Mouse (Mus musculus) olfactory bulb, adult 2 months (tissue): Measurements from ENCODE around the gene Spib. TPM values are rescaled to one million over a fixed set of nuclear protein-coding genes. Genes with fewer than 3 reads are reported as not detected.

Experiments
- H3K27ac ChIP-seq: fragments of 200-500 bp; 2 replicates; pipeline ENCODE4 v1.5.1; 2012; ENCODE audit warnings: low read depth, low read length; ENCODE audit not compliant: insufficient read depth
- H3K4me1 ChIP-seq: fragments of 200-500 bp; 2 replicates; pipeline ENCODE4 v1.6.1; 2012; ENCODE audit warnings: low read length; ENCODE audit not compliant: control insufficient read depth, insufficient read depth
- H3K4me3 ChIP-seq: fragments of 200-500 bp; 2 replicates; pipeline ENCODE4 v1.5.1; 2012; ENCODE audit warnings: mild to moderate bottlenecking, low read depth, low read length, moderate library complexity; ENCODE audit not compliant: insufficient read depth
- CTCF ChIP-seq: fragments of 200-500 bp; IDR thresholded peaks from 2 replicates; pipeline ENCODE4 v1.5.1; 2012; ENCODE audit warnings: low read depth, mild to moderate bottlenecking, low read length, moderate library complexity; ENCODE audit not compliant: insufficient read depth
- POLR2A ChIP-seq: fragments of 200-500 bp; IDR thresholded peaks from 2 replicates; pipeline ENCODE4 v1.6.1; 2012; ENCODE audit warnings: mild to moderate bottlenecking, low read depth, low read length, moderate library complexity; ENCODE audit not compliant: insufficient read depth
- WGBS: fragments of 180-500 bp; shearing (Covaris S2); methylation state at CpG from one replicate; pipeline ENCODE4 v1.1.7; 2018; 5-methylcytosine and 5-hydroxymethylcytosine counted together
- polyA plus RNA-seq: library from polyadenylated mRNA; stranded (reverse); fragments of >200 nt; gene quantifications from 2 replicates; pipeline ENCODE4 v1.2.4, GENCODE M21; 2012; ENCODE audit warnings: low replicate concordance; ENCODE audit not compliant: missing spikeins, insufficient read depth, insufficient read length

Gene Spib
- polyA plus RNA-seq, 1 experiment = not detected

DNA sequence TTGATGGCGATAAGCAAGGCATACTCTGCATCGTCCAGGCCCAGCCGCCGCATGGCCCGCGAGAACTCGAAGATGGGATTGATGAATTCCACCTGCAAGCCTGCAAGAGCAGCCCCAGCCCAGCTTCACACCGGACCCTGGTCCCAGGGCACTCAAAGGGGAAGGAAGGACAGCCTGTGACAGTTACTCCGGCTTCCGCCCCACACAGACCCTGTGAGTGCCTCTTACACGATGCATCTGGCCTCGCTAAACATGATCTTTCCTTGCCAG is 18.5 kb upstream of the Spib start:
- 94% methylated on average over 12 of the region's 12 CpGs for WGBS
- no peak overlapping the region for H3K27ac ChIP-seq
- peaks cover 12% of the 10 kb centered on the region for H3K4me1 ChIP-seq
- H3K4me3 ChIP-seq = no peak overlapping the region
- TF ChIP-seq POLR2A (no peak), CTCF (no peak)

DNA sequence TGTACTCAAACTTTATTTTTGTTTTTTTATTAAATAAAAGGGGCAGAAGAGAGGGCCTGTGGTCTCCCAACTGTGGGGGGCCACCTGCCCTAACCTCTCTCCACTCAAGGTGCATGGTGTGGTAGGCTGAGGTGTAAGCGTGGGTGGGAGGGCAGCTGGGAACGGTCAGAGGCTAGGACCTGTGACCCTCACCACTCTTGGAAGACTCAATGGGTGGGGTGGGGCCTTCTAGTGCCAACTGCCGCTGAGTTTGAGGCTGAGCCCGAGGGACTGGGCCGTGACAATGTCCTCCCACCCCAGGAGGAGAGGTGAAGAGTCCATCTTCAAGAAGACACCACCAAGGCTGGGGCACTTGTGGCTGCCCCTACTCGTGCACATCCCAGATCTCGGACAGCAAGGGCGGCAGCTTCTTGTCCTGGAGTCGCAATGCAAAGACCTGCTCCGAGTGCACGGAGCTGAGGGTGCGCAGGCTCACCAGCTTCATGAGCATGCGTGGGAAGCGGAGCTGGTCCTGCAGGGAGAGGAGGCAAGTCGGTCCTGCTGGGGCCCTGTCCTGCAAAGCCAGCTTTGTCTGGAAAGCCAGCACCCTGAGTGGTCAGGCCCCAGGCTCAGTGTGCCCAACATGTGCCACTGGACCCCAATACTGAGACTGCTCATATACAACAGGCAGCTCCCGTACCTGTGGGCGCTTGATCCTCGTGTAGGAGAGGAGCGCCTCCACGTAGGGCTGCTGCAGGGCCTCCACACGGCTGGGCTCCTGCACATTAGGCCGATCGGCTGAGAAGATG is 17.9 kb upstream of the Spib start:
- peaks cover 12% of the 10 kb centered on the region for H3K4me1 ChIP-seq
- no peak overlapping the region for H3K4me3 ChIP-seq
- WGBS = 95% methylated on average over 23 of the region's 23 CpGs
- TF ChIP-seq CTCF = no peak
- TF ChIP-seq POLR2A = no peak
- H3K27ac ChIP-seq = no peak overlapping the region

DNA sequence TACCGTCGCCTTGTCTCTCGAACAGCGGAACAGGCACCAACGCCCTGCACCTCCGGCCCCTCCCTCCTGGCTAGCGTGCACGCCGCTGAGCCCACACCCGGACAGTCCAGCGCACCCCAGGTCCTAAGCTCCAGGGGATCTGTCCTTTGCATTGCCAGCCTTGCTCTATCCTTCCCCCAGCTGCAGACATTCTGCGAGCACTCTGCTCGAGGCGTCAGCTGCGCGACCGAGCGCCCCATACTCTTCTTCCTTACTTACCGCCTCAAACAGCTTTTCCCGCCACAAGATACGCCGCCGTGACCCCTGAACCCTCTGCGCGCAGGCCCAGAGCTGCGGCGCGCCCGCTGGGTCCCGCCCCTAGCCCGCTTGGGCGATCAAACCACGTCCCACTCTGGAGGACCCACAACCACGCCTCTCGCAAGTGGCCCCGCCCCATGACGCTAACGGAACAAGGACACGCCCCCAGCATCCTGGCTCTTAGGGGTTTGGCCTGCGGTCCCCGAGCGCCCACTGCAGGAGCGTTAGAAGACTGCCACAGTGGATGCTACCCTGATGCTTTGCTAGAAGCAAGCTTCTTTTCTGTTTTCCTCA is 16.7 kb upstream of the Spib start, which contains the start of gene Pold1:
TSS of gene Pold1 (minus strand) at position 353 of the 591 bp plus-strand sequence.
- no peak within 1 kb of the TSS for H3K27ac ChIP-seq
- peak; percentile 87 for TF ChIP-seq CTCF
- 0 out of 2 replicates have a peak, but pooled peaks have one; percentile 16 for TF ChIP-seq POLR2A
- H3K4me1 ChIP-seq = peaks cover 12% of the 10 kb centered on the region
- whole genome bisulfite sequencing = under 1% methylated on average over 43 of the region's 43 CpGs
- H3K4me3 ChIP-seq = peak within 1 kb of the TSS; percentile 65

DNA sequence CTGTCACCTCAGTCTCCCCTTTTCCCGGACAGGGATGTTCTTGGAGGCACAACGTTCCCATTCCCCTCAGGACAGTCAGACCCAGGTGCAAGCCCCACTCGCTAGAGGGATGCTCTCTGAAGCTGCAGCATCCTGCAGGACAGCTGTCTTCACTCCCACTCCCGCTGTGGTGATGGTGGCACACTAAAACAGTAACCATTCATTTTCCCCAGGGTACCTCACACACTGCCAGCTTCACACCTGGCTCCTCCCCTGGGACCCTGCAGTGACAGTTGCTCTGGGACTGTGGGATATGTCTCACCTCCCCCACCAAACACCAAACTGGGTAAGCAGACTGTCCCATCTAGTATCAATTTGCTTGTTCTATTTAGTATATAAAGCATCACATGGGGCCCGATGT is 15.9 kb upstream of the Spib start:
- H3K4me3 ChIP-seq = no peak overlapping the region
- no peak overlapping the region for H3K27ac ChIP-seq
- WGBS = 21% methylated on average over 5 of the region's 5 CpGs
- peaks cover 8% of the 10 kb centered on the region for H3K4me1 ChIP-seq
- TF ChIP-seq CTCF (no peak), POLR2A (no peak)

DNA sequence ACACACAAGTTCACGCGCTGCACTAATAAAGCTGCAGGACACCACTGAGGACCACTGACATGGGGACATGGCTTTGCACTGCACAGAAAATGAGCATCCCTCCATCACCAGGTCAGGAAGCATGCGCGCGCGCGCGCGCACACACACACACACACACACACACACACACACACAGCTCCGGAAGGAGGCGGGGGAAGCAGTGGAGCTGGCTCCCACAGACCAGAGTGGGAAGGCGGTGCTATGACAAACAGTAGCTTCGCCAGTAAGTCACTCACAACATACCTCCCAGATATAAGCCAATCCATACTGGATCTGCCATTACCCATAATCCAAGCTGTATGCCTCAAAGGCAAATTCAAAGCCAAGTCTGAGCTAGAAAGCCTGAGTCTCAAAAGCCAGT is 15.2 kb upstream of the Spib start:
- H3K27ac ChIP-seq = no peak overlapping the region
- no peak for TF ChIP-seq CTCF
- no peak for TF ChIP-seq POLR2A
- no peak overlapping the region for H3K4me3 ChIP-seq
- 94% methylated on average over 13 of the region's 13 CpGs for WGBS
- H3K4me1 ChIP-seq = peaks cover 3% of the 10 kb centered on the region

DNA sequence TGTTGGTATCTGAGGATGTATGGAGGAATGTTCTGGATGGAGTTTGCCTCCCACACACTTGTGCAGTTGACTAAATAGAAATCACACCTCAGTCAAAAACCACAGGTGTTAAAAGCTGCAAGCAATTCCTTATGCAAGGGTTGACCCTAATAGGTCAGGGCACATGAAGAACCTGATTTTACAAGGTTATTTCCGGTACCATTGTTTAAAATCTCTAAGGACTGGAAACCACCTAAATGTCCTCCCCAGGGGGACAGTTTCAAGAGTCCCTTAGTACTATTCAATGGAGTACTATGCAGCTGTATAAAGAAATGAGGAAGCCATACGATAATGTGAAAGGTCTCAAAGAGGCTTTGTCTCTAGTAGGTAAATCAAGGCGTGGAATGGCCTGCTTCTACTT is 14.4 kb upstream of the Spib start:
- no peak for TF ChIP-seq POLR2A
- no peak for TF ChIP-seq CTCF
- WGBS = over 99% methylated on average over 3 of the region's 3 CpGs
- peaks cover 3% of the 10 kb centered on the region for H3K4me1 ChIP-seq
- H3K4me3 ChIP-seq = no peak overlapping the region
- H3K27ac ChIP-seq = no peak overlapping the region

DNA sequence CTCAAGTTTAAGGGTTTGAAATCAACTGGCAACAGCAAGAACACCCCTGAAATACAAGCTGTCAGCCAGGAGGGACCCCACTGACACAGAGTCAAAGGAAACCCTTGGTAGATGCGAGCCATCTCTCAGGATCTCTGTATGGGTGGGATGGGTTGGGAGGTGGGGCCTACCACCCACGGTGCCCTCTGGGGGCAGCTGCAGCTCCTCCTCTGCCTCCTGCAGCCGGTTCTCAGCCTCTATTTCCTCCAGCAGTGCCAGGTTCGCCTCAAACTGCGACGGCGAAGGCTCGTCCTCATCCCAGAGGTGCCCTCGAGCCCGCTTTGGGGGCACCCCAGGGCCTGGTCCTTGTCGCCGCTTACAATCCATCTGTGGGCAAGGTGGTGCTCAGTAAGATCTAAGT is 11.2 kb upstream of the Spib start:
- WGBS = 78% methylated on average over 12 of the region's 12 CpGs
- Histone ChIP-seq H3K27ac (no peak overlapping the region), H3K4me3 (no peak overlapping the region), H3K4me1 (peaks cover 3% of the 10 kb centered on the region)
- TF ChIP-seq POLR2A (no peak), CTCF (no peak)

DNA sequence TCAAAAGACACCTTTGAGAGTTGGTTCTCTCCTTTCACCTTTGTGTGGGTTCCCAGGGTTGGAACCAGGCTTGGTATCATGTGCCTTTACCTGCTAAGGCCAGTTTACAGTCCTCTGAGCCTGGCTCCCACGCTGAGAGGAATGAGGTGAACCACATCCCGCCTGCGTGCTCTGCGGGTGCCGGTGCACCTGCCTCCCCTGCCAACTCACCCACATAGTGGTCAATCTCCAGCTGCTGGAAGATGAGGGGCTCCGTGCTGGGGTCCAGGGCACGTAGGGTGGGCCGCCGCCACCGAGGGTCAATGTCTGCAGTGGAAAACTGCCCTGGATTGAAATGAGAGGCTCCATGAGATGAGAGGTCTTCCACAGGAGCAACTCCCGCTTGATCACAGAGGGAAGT is 10.7 kb upstream of the Spib start:
- Histone ChIP-seq H3K4me3 (no peak overlapping the region), H3K4me1 (peaks cover under 1% of the 10 kb centered on the region), H3K27ac (no peak overlapping the region)
- WGBS = 93% methylated on average over 11 of the region's 11 CpGs
- TF ChIP-seq CTCF (no peak), POLR2A (no peak)

DNA sequence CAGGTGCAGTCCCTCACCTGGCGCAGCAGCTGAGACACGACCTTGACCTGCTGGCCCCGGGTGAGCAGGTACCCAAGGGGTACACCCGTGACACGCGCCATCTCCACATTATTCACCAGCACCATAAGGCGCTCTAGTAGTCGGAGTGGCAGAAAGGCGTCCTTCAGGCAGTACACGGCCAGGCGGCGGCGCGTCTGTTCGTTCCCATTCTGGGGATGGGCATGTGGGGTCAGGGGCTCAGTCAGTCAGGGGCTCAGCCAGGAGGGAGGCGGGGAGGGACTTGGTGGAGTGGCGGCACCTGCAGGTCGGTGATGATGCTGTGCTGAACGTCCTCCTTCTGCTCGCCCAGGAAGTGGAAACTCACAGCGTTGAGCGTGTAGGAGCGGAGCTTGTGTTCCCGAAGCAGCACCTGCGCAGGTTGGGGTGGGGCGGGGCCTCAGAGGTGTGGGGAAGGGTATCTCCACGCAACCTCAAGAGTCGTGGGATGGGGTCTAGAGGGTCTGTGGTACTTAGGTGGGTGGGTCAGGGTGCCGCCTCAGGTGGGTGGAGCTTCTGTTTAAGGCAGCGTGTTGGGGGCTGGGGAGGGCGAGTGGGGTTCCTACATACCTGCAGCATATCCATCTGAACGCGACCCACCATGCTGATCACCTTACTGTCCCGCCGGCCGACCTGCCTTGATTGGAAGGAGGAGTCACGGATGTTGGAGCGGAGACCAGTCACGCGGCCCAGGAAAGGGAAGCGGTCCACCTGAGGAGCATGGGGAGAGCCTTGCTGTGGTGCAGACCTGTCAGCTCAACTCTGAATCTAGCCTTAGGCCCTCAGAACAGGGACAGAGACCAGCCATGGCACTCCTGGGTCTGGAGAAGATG is 7.1 kb upstream of the Spib start:
- TF ChIP-seq CTCF = no peak
- TF ChIP-seq POLR2A = no peak
- Histone ChIP-seq H3K4me3 (no peak overlapping the region), H3K4me1 (no peaks in the 10 kb centered on the region), H3K27ac (no peak overlapping the region)
- 93% methylated on average over 41 of the region's 41 CpGs for whole genome bisulfite sequencing
